Mouse (Mus musculus): ENCODE measurements around the gene Slc39a11.

Slc39a11 gene

GRCm38 (mm10) chr11:113284951-113285741 lies 364.7 kb downstream of the Slc39a11 start:
- DNase-seq (ENCODE audit: low spot score) = peak; percentile 29

- peak; percentile 56 for DNase-seq (ENCODE audit: low spot score)
These were observed 366.5 kb downstream of the Slc39a11 start for GRCm38 (mm10) chr11:113283376-113283811.

- no peak for DNase-seq (ENCODE audit: low spot score)
These were observed 371.6 kb downstream of the Slc39a11 start for GRCm38 (mm10) chr11:113278238-113278637.

- DNase-seq (ENCODE audit: low spot score) = no peak
These were observed 372.8 kb downstream of the Slc39a11 start for GRCm38 (mm10) chr11:113277034-113277612.

GRCm38 (mm10) chr11:113276518-113276917 lies 373.4 kb downstream of the Slc39a11 start:
- no peak for DNase-seq (ENCODE audit: low spot score)

- no peak for DNase-seq (ENCODE audit: low spot score)
These were observed 375.8 kb downstream of the Slc39a11 start for GRCm38 (mm10) chr11:113274037-113274436.

- DNase-seq (ENCODE audit: low spot score) = peak; percentile 67
These were observed 378.0 kb downstream of the Slc39a11 start for GRCm38 (mm10) chr11:113271857-113272256.

- no peak for DNase-seq (ENCODE audit: low spot score)
These were observed 381.0 kb downstream of the Slc39a11 start for GRCm38 (mm10) chr11:113268831-113269319.

- DNase-seq (ENCODE audit: low spot score) = no peak
These were observed 382.2 kb downstream of the Slc39a11 start for GRCm38 (mm10) chr11:113267516-113268230.

- DNase-seq (ENCODE audit: low spot score) = no peak
These were observed 383.2 kb downstream of the Slc39a11 start for GRCm38 (mm10) chr11:113266706-113267105.

GRCm38 (mm10) chr11:113265567-113265966 lies 384.3 kb downstream of the Slc39a11 start:
- no peak for DNase-seq (ENCODE audit: low spot score)

GRCm38 (mm10) chr11:113263971-113264370 lies 385.9 kb downstream of the Slc39a11 start:
- no peak for DNase-seq (ENCODE audit: low spot score)

GRCm38 (mm10) chr11:113262062-113262461 lies 387.8 kb downstream of the Slc39a11 start:
- DNase-seq (ENCODE audit: low spot score) = no peak

- no peak for DNase-seq (ENCODE audit: low spot score)
These were observed 388.5 kb downstream of the Slc39a11 start for GRCm38 (mm10) chr11:113261421-113261820.

GRCm38 (mm10) chr11:113259712-113260382 lies 390.0 kb downstream of the Slc39a11 start:
- DNase-seq (ENCODE audit: low spot score) = peak; percentile 70

GRCm38 (mm10) chr11:113258016-113258415 lies 391.9 kb downstream of the Slc39a11 start:
- DNase-seq (ENCODE audit: low spot score) = peak; percentile 53

- DNase-seq (ENCODE audit: low spot score) = no peak
These were observed 395.2 kb downstream of the Slc39a11 start for GRCm38 (mm10) chr11:113254653-113255052.

- no peak for DNase-seq (ENCODE audit: low spot score)
These were observed 396.7 kb downstream of the Slc39a11 start for GRCm38 (mm10) chr11:113253169-113253568.

GRCm38 (mm10) chr11:113251172-113251571 lies 398.7 kb downstream of the Slc39a11 start:
- no peak for DNase-seq (ENCODE audit: low spot score)

GRCm38 (mm10) chr11:113246475-113246874 lies 403.4 kb downstream of the Slc39a11 start:
- no peak for DNase-seq (ENCODE audit: low spot score)

GRCm38 (mm10) chr11:113245666-113246065 lies 404.2 kb downstream of the Slc39a11 start:
- no peak for DNase-seq (ENCODE audit: low spot score)

- DNase-seq (ENCODE audit: low spot score) = no peak
These were observed 415.4 kb downstream of the Slc39a11 start for GRCm38 (mm10) chr11:113234432-113234831.

Data from urinary bladder, postnatal 14 days (tissue).